Mouse (Mus musculus): ENCODE measurements around the gene Map3k12. TPM values are rescaled to one million over a fixed set of nuclear protein-coding genes. Genes with fewer than 3 reads are reported as not detected.

Gene Map3k12
- polyA plus RNA-seq, 1 experiment: 13.1 TPM

DNA sequence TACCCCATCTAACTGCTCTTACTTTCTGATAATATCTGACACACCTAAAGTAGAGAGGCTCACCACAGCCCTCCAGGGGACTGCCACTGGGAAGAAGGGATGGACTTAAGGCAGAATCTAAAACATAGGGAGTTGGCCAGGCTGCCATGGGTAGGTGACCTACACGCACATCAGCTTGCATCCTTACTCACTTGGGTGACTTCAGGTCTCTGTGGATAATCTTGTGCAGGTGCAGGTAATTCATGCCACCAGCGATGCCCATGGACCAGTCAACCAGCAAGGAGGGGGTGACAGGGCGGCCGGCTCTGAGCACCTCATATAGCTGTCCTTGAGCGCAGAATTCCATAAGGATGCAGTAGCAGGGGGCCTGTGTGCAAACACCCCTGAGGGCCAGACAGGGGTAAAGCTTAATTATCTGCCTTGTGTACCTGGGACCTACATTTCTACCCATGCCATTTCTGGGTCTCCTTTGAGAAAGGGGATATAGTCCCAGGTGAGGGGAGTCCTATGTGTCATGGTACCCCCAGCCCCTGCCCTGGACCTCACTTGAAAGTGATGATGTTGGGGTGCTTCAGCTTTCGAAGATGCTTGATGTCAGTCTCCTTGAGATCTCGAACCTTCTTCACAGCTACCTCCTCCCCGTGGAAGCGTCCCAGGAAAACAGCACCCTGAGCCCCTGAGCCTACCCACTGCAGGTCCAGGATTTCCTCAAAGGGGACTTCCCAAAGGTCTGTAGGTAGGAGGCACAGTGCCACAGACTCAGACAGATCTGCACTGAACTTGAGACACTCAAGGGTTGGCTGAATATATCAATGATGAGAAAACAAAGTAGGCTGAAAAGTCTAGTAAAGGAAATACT lies 12.7 kb downstream of the Map3k12 start:
- DNase-seq (ENCODE audit: low spot score): no peak

- DNase-seq (ENCODE audit: low spot score): no peak
Measured at GRCm38 (mm10) chr15:102503447-102503846, 13.4 kb downstream of the Map3k12 start, which contains the start of gene Gm10337. Gene Gm10337, plus strand, starts transcription at chr15:102503722.

- no peak for DNase-seq (ENCODE audit: low spot score)
Measured at GRCm38 (mm10) chr15:102502254-102502840, 14.5 kb downstream of the Map3k12 start.

GRCm38 (mm10) chr15:102501084-102501814 lies 15.6 kb downstream of the Map3k12 start:
- DNase-seq (ENCODE audit: low spot score): no peak

- no peak for DNase-seq (ENCODE audit: low spot score)
Measured at GRCm38 (mm10) chr15:102500479-102500878, 16.4 kb downstream of the Map3k12 start.

DNA sequence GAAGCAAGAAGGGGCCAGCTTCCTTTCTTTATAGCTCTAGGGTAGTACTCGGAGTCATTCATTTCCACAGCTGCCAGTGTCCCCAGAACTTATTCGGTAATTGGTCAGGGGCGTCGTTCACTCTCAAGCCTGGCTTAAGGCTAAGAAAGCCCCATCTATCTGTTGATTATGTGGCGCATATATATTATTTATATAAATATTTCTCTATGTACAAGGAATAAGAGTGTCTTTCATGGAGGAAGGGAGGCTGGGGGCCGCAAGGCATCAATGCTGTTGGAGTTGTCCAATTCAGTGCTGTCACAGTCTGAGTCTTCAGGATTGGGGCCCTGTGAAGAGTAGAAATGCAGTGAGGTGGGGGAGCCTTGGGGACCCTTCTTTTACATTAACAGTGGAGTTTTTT lies 17.0 kb downstream of the Map3k12 start:
- no peak for DNase-seq (ENCODE audit: low spot score)

DNA sequence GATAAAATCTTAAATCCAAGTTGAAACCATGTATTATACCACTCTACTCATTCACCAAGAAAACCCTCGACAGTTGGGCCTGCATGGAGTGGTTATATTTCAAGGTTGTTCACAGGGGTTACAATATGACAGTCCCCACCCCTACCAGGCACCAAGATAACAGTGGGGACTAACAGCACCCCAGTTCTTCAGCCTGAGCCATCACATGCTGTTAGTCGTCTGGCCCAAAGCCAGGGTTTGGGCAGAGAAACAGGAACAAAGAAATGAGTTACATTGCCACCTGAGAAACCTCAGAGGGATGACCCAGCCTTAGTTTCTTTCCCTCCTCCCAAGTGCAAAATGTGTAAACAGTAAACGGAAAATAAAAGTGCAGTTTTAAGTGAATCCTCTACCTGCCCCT lies 17.5 kb downstream of the Map3k12 start:
- no peak for DNase-seq (ENCODE audit: low spot score)

GRCm38 (mm10) chr15:102498322-102498721 lies 18.5 kb downstream of the Map3k12 start:
- no peak for DNase-seq (ENCODE audit: low spot score)

- no peak for DNase-seq (ENCODE audit: low spot score)
Measured at GRCm38 (mm10) chr15:102487664-102488063, 29.2 kb downstream of the Map3k12 start.

GRCm38 (mm10) chr15:102485853-102486252 lies 31.0 kb downstream of the Map3k12 start:
- no peak for DNase-seq (ENCODE audit: low spot score)

GRCm38 (mm10) chr15:102483136-102483535 lies 33.7 kb downstream of the Map3k12 start:
- DNase-seq (ENCODE audit: low spot score): no peak

DNA sequence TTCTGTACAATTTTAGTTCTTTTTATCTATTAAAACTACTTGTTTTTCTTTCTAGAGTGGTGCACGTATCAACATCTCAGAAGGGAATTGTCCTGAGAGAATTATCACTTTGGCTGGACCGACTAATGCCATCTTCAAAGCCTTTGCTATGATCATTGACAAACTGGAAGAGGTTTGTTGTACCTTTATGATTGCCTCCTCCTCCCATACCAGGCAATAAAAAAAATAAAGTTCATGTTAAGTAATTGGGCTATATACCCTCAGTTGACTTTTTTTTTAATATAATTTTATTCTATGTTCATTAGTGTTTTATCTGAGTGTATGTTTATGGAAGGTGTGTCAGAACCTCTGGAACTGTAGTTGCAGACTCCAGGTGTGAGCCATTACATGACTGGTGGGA lies 42.3 kb downstream of the Map3k12 start:
- DNase-seq (ENCODE audit: low spot score): no peak

GRCm38 (mm10) chr15:102473246-102473645 lies 43.6 kb downstream of the Map3k12 start:
- DNase-seq (ENCODE audit: low spot score): no peak

- DNase-seq (ENCODE audit: low spot score): no peak
Measured at GRCm38 (mm10) chr15:102471727-102472126, 45.1 kb downstream of the Map3k12 start.

DNA sequence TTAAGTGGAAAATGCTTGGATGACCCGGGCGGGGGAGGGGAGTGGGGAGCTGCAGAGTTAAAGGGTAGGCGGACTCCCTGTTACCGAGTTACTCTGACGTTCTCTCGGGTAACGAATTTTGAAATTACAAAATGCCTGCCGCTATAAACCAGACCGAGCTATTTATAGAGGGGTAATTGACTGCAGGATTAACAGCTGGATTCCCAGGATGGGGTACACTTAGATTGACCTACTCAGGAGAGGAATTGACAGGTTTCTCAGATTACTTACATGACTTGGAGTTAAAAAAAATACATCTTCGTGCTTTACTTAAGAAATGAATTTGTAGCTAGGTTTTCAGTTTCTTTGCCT lies 45.6 kb downstream of the Map3k12 start:
- DNase-seq (ENCODE audit: low spot score): no peak

DNA sequence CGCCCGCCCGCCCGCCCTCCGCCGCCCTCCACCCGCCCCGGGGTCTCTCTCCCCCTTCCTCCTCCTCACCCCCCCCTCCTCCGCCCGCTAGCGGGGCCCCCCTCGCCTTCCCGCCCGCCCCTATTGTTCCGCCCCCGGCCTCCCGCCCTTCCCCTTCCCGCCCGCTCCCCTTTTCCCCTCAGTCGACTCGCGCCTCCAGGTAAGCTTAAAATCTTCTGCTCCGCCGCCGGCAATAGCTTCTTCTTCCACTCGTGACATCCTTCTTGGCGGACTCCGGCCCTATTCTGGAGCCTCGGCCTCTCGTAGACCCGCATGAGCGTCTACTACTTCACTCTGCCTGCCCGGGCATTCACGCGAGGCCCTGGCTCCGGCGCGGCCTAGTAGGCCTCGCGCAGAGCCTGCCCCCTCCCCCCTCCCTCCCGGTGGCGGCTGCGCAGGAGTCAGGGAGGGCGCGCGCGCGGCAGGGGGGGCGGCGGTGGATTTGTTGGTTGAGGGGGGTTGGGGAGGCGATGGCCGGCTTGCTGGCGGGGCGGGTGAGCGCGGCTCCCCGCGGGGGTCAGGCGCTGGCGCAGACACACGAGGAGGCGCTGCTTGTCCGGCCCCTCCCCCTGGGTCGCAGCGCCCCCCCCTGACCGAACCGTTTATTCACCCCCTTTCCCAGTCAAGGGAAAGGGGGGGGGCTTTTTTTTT lies 46.1 kb downstream of the Map3k12 start:
- DNase-seq (ENCODE audit: low spot score): peak; percentile 74

DNA sequence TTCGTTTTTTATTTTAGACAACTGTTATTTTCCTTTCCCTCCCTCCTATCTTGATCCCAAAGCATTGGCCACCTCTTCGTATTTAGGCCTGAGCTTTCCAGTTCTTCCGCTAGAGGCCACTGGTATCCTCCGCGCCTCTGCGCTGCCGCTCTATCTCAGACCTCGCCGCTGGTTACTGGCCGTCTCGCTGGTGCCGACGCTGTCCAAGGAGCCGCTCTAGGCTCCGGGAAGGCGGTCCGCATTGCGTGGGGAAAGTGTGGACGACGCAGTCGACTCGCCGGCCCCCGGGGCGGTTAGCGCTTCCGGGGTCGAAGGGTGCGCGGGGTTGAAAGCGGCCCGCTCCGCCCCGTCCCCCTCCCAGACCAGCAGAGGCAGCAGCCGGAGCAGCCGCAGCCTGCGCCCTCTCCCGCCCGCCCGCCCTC lies 46.7 kb downstream of the Map3k12 start, which contains the start of gene Pcbp2:
Pcbp2 (plus strand) TSS at position 357 of the 422 bp plus-strand sequence.
- DNase-seq (ENCODE audit: low spot score): peak; percentile 95

GRCm38 (mm10) chr15:102468675-102469370 lies 48.0 kb downstream of the Map3k12 start:
- no peak for DNase-seq (ENCODE audit: low spot score)

GRCm38 (mm10) chr15:102463666-102464065 lies 53.2 kb downstream of the Map3k12 start:
- no peak for DNase-seq (ENCODE audit: low spot score)

DNA sequence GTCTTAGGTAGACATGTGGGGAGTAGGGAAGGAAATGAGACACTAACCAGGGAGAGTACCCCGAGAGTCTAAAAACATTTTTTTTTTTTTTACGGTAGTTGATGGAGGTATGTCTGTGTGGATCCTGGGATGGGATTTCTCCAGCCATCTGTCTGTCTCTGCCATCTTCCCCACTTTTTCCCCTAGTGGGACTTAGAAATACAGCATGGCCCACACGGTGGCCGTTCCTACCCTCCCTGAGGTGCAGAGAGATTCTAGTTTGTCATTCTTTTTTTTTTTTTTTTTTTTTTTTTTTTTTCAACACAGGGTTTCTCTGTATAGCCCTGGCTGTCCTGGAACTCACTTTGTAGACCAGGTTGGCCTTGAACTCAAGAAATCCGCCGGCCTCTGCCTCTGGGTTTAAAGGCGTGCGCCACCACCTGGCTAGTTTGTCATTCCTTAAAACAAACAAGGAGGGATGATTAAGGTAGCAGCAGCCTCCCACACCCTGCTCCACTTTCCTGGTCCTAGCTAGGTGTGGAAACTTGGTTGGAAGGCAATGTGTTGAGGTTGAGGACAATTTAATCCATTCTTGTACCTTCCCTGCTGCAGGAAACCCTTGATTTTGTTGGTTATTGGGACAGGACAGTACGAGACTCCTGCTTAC lies 55.3 kb downstream of the Map3k12 start:
- no peak for DNase-seq (ENCODE audit: low spot score)

- DNase-seq (ENCODE audit: low spot score): no peak
Measured at GRCm38 (mm10) chr15:102460971-102461370, 55.9 kb downstream of the Map3k12 start.

Measured in urinary bladder, adult 2 months (tissue).